Comparison of ENCODE assay signal across 1 mouse cellular context in genomic region chr11:75464417-75464816, GRCm38 (mm10).
TF ChIP-seq lines count a peak whose summit lies in the region.

No protein-coding gene starts in this region.

TF ChIP-seq in CH12.LX, 34 proteins besides CTCF, POLR2A, EP300 and RAD21 (continued from another document):
- TF ChIP-seq MEF2A (IDR thresholded peaks at IDR 0.05; ENCODE audit: borderline replicate concordance, low read depth, low read length) (peak; percentile 31; the same call in 1 of the 2 replicates), RCOR1 (conservative IDR thresholded peaks at IDR 0.05; ENCODE audit: low read depth, low read length) (no peak), NELFE (IDR thresholded peaks at IDR 0.05; ENCODE audit: low read depth, low read length) (no peak), PAX5 (IDR thresholded peaks at IDR 0.05; ENCODE audit: low read length) (no peak)
